Mouse (Mus musculus): ENCODE data around the gene Exosc6.

- no peak for TF ChIP-seq CTCF (IDR thresholded peaks at IDR 0.05; ENCODE audit: control insufficient read depth, insufficient read depth, insufficient replicate concordance, low read depth, low read length)
- no peak for TF ChIP-seq POLR2A (IDR thresholded peaks at IDR 0.05; ENCODE audit: control insufficient read depth, low read depth, low read length)
These were observed 19.8 kb downstream of the Exosc6 start for GRCm38 (mm10) chr8:111075926-111076325.

Data from testis, adult 2 months (tissue).